Mouse (Mus musculus) monocyte, adult 5-6 weeks (primary cell): ENCODE results near the gene Eps8. TPM values are rescaled to one million over a fixed set of nuclear protein-coding genes. Genes with fewer than 3 reads are reported as not detected.

Source experiments
- ATAC-seq: fragments of 153-309, 156-312 bp; replicated peaks from 2 replicates; pipeline ENCODE4 v1.8.0; 2017; ENCODE audit warnings: mild to moderate bottlenecking; ENCODE audit not compliant: low TSS enrichment, insufficient number of reproducible peaks, severe bottlenecking, poor library complexity, low FRiP score
- total RNA-seq: library from RNA; stranded (forward); fragments of 200-1000, 200-491, 200-594 nt; gene quantifications from 3 replicates; pipeline ENCODE4 v1.2.3, GENCODE M21; 2017

Gene Eps8
- total RNA-seq, 1 experiment from 2014 or later = 55.6 TPM

- ATAC-seq = no peak
Observed at GRCm38 (mm10) chr6:137633121-137633520, 21.6 kb downstream of the Eps8 start.

DNA sequence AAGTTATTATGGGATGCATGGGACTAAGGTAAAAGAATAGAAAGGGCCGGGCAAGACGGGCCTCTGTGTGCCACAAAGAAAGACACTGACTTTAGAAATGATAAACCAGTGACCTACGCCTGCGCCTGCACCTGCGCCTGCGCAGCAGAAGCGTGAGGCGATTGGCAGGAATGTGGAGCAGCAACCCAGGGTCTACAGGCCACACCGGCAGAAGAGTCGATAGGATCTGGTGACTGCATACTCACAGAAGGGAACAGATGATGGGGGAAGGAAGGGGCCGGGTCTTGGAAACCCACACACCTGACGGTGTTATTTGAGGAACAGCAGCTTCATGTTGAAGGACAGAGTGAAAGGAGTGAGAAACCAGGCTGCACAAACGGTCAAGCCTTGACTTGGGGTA lies 24.3 kb downstream of the Eps8 start:
- no peak for ATAC-seq

DNA sequence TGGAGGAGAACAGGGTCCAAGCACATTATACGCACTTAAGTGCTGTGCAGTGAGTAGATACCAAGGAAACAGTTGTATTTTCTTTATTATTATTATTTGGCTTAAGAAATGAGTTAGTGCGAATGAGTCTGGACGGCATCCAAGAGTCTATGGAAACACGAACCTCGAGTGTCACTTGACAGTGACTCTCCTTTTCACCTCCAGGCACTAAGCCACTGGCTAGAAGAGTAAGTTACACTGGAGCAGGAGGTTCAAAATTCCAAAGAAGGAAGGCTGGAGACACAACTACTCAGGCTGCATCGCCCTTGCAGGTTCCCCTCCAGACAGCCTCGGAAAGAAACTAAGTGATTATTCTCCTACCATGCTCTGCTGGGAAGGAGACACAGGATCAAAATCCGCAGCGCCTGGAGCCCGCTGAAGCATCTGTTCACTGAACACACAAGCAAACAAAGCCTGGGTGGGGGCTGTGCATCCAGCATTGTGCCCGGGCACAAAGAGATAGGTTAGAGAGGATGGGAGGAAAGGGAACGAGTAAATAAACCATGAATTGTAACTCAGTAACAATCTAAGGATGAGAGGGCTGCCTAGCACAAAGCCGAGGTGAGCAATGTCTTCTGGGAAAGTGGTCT lies 25.0 kb downstream of the Eps8 start:
- ATAC-seq = no peak

DNA sequence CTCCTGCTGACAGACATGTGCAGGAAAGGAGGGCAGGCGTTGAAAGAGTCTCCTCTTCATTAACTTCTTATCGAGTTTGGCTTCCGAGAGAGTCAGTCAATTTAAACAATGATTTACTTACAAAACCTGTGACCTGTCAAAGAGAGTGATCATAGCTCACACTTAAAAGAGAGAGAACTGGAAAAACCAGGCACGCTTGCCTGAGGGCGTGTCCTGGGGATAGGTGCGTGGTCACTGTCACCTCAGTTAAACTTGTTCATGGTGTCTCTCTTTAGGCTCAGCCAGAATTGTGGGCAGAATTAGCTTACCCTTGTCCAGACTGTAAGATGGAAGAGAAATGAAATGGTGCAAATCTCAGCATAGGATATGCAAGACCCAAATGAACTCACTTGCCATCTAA lies 26.0 kb downstream of the Eps8 start:
- no peak for ATAC-seq

DNA sequence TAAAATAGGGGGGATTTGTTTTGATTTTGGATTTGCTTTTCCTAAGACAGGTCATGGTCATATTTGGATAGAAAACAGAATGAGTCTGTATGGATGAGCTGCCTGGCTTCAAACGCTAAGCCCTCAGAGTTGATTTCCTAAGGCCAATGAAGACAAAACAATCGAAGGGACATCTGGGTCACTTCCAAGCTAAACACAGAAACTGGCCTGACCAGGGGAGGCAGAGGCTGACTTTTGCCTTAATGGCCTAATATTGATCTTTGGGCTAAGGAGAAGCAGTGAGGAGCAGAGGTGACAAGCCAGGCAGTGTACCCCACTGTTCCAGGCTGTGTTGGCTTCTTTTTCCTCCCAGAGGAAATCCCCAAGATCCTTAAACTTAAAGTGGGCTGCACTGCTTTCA lies 33.7 kb downstream of the Eps8 start:
- no peak for ATAC-seq

DNA sequence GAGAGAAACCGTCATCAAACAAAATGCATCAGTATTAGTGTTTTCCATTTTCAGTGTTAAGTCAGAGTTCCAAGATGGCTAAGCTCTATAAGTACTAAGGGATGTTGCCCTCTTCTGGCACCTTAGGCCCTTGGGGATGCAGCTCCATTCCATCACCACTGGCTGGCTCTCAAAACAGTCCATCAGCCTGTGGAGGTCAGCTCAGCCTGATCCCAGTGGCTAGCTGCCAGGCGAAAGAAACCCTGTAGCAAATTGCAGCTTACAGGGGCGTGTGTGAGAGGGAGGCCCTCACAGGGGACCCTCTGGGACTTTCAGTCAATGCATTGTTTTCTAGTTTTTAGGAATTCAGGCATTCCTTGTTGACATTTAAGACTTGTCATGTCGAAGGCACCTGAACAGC lies 40.8 kb downstream of the Eps8 start:
- ATAC-seq = no peak

DNA sequence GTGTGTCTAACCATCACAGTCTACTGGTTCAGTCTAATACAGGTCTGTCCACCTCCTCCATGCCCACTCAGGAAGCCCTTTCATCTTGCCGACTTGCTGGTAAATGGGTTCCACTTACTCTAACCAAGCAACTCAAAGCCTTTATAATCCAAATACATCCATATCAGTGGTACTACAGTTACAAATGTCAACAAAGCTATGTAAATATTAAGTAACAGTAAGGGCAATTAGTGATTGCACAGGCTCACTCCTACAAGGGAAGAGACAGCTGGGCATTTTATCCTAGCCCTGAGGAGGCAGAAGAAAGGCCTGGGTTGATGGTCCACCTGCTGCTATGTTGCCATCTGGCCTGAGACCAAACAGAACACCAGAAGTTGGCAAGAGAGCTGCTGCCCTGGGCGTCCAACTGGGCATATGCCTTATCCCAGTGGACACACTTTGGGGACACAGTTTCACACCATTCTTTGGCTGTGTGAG lies 42.6 kb downstream of the Eps8 start:
- no peak for ATAC-seq

DNA sequence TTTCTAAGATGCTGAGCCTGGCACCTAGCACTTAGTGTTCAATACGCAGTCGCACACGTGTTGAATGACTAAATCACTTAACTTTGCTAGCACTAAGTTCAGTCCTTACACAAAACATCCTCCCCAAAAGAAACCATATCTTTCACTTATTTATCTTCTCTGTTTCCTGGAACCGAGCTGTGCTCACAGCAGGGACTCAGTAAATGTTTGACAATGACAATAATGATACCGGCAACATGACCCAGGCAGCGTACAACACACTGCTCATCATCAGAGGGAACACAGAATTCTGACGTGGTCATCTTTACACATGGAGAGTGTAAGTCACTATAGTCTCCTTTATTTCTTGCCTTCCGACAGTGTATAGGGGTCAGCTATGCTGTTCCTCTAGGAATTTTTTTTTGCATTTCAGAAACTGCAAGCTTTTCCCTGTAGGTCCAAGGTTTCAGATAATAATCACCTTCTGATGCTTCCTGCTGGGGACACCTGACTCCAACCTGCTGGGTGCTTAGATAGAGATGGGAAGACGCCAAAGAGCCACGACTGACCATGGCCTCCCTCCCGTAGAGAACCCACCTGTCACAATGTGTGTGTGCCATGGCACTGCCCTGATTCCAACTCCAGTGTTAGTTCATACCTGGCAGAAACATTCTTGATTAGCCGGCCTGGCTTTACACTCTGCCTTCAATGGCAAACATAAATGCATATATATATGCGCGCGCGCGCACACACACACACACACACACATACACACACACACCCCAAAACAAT lies 46.3 kb downstream of the Eps8 start:
- no peak for ATAC-seq

GRCm38 (mm10) chr6:137606541-137606940 lies 48.1 kb downstream of the Eps8 start:
- no peak for ATAC-seq

- no peak for ATAC-seq
Observed at GRCm38 (mm10) chr6:137604417-137605248, 50.0 kb downstream of the Eps8 start.

DNA sequence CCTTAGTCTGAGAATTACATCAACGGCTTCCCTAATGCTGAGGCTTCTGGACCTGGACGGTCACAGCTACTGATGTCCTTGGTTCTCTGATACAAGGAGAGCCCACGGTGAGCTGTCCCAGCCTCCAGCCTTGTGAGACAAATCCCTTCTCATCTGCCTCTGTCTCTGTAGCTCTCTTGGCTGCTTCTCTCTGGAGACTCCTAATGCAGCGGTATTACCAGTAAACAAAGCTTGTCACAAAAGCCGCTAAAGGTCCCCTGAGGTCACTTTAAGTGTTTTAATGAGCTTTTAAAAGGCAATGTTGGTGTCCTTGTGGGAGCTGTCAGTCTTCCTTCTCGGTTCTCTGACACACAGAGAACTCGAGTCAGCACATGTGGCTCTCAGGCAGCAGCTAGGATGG lies 56.4 kb downstream of the Eps8 start:
- no peak for ATAC-seq

GRCm38 (mm10) chr6:137597442-137598058 lies 57.1 kb downstream of the Eps8 start:
- ATAC-seq = no peak

- no peak for ATAC-seq
Observed at GRCm38 (mm10) chr6:137592582-137592981, 62.1 kb downstream of the Eps8 start.

- ATAC-seq = no peak
Observed at GRCm38 (mm10) chr6:137589245-137589618, 65.4 kb downstream of the Eps8 start.

DNA sequence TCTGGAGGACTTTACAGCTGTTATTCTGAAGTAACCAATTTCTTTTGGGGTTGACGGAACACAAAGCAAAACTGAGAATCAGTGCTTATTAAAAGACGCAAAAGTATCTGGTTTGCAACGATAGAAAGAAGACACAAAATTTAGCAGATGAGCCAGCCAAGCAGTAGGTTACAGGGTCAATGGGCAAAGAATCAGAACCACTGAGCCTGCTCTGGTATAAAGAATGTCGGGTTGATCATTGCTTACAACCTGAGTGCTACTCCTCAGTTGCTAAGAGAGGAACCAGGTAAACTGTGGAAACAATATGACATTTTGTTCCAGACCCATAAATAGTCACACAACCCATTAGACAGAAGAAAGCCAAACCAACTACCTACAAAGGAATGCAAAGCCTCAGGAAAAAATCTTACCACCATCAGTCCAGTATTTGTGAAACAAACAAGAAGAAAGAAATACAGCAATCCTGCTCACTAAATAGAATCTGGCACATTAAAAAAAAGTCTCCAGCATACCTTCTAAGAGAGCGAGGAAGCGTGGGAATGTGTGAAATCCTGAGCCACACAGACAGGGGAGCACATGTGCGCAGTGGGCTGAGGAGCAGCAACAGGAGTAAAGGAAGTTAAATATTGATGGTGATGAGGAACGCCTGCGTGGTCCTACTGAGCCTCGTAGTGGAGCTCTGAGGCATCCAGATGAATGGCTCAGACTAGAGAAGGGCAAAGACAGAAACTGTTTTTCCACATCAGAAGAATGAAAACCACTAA lies 66.0 kb downstream of the Eps8 start:
- no peak for ATAC-seq

- ATAC-seq = no peak
Observed at GRCm38 (mm10) chr6:137587866-137588265, 66.8 kb downstream of the Eps8 start.

GRCm38 (mm10) chr6:137585229-137585628 lies 69.4 kb downstream of the Eps8 start:
- no peak for ATAC-seq

GRCm38 (mm10) chr6:137583056-137583455 lies 71.6 kb downstream of the Eps8 start:
- no peak for ATAC-seq
